Mouse (Mus musculus): ENCODE data around the gene Aplnr.

GRCm38 (mm10) chr2:85139846-85140245 is 3.8 kb downstream of the Aplnr start:
- no peak for TF ChIP-seq CTCF (IDR thresholded peaks at IDR 0.05; ENCODE audit: borderline replicate concordance, insufficient read depth, low read length)
- no peak for TF ChIP-seq POLR2A (IDR thresholded peaks at IDR 0.05; ENCODE audit: low read depth, low read length)

Data from embryonic fibroblast, embryonic 13.5 days (primary cell).